Mouse (Mus musculus): ENCODE results near the gene Pmel. TPM values are rescaled to one million over a fixed set of nuclear protein-coding genes. Genes with fewer than 3 reads are reported as not detected.

Gene Pmel
- total RNA-seq, 4 experiments from 2014 or later, result 0.62 to 2.4 (median 1.1) TPM

- DNase-seq (ENCODE audit: low spot score in 2 of 2), result peak; percentile 48 to 68
These were observed 43.8 kb downstream of the Pmel start, which contains the start of gene Pym1 for GRCm38 (mm10) chr10:128747646-128748251. TSS of gene Pym1 (plus strand) at chr10:128747889.

- DNase-seq (ENCODE audit: low spot score in 2 of 2), result peak in 1 of 2 experiments; percentile 77
These were observed 44.4 kb downstream of the Pmel start for GRCm38 (mm10) chr10:128748252-128748864.

Other genes starting within 250 kb of the Pmel start
- 100 to 1,000 TPM; 238 to 267 (median 258) TPM for gene Smarcc2, start 244.9 kb upstream of the Pmel start, total RNA-seq (2022)
- gene Myl6, start 210.1 kb upstream of the Pmel start, total RNA-seq (2022), result 100 to 1,000 TPM; 486 to 591 (median 538) TPM
- gene Myl6b, start 205.5 kb upstream of the Pmel start, total RNA-seq (2022), result 10 to 100 TPM; 18.4 to 23.6 (median 22.6) TPM
- 10 to 100 TPM in 2 of 4 experiments, 1 to 10 TPM in 2; 7.0 to 11.5 (median 9.3) TPM for gene Esyt1, start 178.3 kb upstream of the Pmel start, total RNA-seq (2022)
- 10 to 100 TPM; 12.7 to 17.0 (median 15.2) TPM for gene Zc3h10, start 156.4 kb upstream of the Pmel start, total RNA-seq (2022)
- gene Rpl41, start 154.9 kb upstream of the Pmel start, total RNA-seq (2022), result 1,000 to 10,000 TPM; 1,259 to 1,817 (median 1,529) TPM
- gene Pa2g4, start 138.2 kb upstream of the Pmel start, total RNA-seq (2022), result 10 to 100 TPM; 58.7 to 62.0 (median 59.0) TPM
- 1 to 10 TPM; 6.8 to 8.4 (median 8.1) TPM for gene Erbb3, start 114.5 kb upstream of the Pmel start, total RNA-seq (2022)
- 100 to 1,000 TPM; 141 to 325 (median 239) TPM for gene Rps26, start 77.4 kb upstream of the Pmel start, total RNA-seq (2022)
- gene Ikzf4, start 58.2 kb upstream of the Pmel start, total RNA-seq (2022), result 10 to 100 TPM; 15.5 to 19.8 (median 16.2) TPM
- 10 to 100 TPM; 12.0 to 16.6 (median 14.3) TPM for gene Suox, start 30.1 kb upstream of the Pmel start, total RNA-seq (2022)
- gene Rab5b, start 7.9 kb upstream of the Pmel start, total RNA-seq (2022), result 100 to 1,000 TPM; 132 to 151 (median 135) TPM
- 1 to 10 TPM; 2.5 to 4.3 (median 3.4) TPM for gene Cdk2, start 836 bp downstream of the Pmel start, total RNA-seq (2022)
- gene Dgka, start 40.7 kb downstream of the Pmel start, total RNA-seq (2022), result 10 to 100 TPM; 11.3 to 15.4 (median 13.9) TPM
- gene Pym1, start 43.7 kb downstream of the Pmel start, total RNA-seq (2022), result 10 to 100 TPM; 19.6 to 27.3 (median 25.7) TPM
- 1 to 10 TPM in 2 of 4 experiments, under 1 TPM in 2; 0.64 to 3.3 (median 1.5) TPM for gene Mmp19, start 86.7 kb downstream of the Pmel start, total RNA-seq (2022)
- 10 to 100 TPM; 60.8 to 71.5 (median 65.6) TPM for gene Dnajc14, start 99.9 kb downstream of the Pmel start, total RNA-seq (2022)
- 10 to 100 TPM in 3 of 4 experiments, 1 to 10 TPM in 1; 9.5 to 13.9 (median 11.6) TPM for gene Tmem198b, start 100.2 kb downstream of the Pmel start, total RNA-seq (2022)
- 10 to 100 TPM; 32.7 to 41.2 (median 35.1) TPM for gene Sarnp, start 113.1 kb downstream of the Pmel start, total RNA-seq (2022)
- 10 to 100 TPM in 1 of 4 experiments, 1 to 10 TPM in 3; 8.9 to 10.5 (median 9.6) TPM for gene Ormdl2, start 117.5 kb downstream of the Pmel start, total RNA-seq (2022)
- 10 to 100 TPM; 19.9 to 22.7 (median 22.3) TPM for gene Gdf11, start 187.5 kb downstream of the Pmel start, total RNA-seq (2022)
- gene Cd63, start 196.8 kb downstream of the Pmel start, total RNA-seq (2022), result 100 to 1,000 TPM in 2 of 4 experiments, 10 to 100 TPM in 2; 76.9 to 199 (median 126) TPM
- 1 to 10 TPM; 4.5 to 7.8 (median 7.2) TPM for gene Rdh5, start 218.7 kb downstream of the Pmel start, total RNA-seq (2022)
- gene Bloc1s1, start 219.8 kb downstream of the Pmel start, total RNA-seq (2022), result 100 to 1,000 TPM in 2 of 4 experiments, 10 to 100 TPM in 2; 69.0 to 104 (median 90.6) TPM
- gene Itga7, start 229.6 kb downstream of the Pmel start, total RNA-seq (2022), result 10 to 100 TPM; 29.5 to 35.4 (median 31.6) TPM